Mouse (Mus musculus): ENCODE data around the gene Gm21974. TPM values are rescaled to one million over a fixed set of nuclear protein-coding genes. Genes with fewer than 3 reads are reported as not detected.

Gm21974 gene
- total and polyA plus RNA-seq, 3 experiments: not detected

- dilution Hi-C loops (cut with MboI; ENCODE audit: extremely low pct_ligation_motif_present, extremely low pct_unique_long_range_greater_than_20kb, low sequenced_read_pairs): no loop called here
- in situ Hi-C loops (cut with MboI; ENCODE audit: low pct_ligation_motif_present, low pct_unique_long_range_greater_than_20kb, low sequenced_read_pairs): no loop called here
- H3K36me3 ChIP-seq (replicated peaks in 1 of 2; ENCODE audit: control insufficient read depth in 1 of 2, insufficient read depth in 1 of 2, low read length in 1 of 2): peaks cover 0 to 6% of the 10 kb centered on the region in 2 experiments
- no peak for DNase-seq (ENCODE audit: extremely low read depth)
- TF ChIP-seq NRF1 (IDR thresholded peaks at IDR 0.05; ENCODE audit: low read depth, low read length) (no peak), ZMIZ1 (IDR thresholded peaks at IDR 0.05; ENCODE audit: low read depth, low read length) (no peak), ETS1 (conservative IDR thresholded peaks at IDR 0.05; ENCODE audit: low read depth, low read length) (no peak), JUN (IDR thresholded peaks at IDR 0.05; ENCODE audit: insufficient read depth, low read depth, low read length) (no peak), E2F4 (IDR thresholded peaks at IDR 0.05; ENCODE audit: insufficient replicate concordance, low read depth, low read length) (no peak), RCOR1 (conservative IDR thresholded peaks at IDR 0.05; ENCODE audit: low read depth, low read length) (no peak), ZC3H11A (IDR thresholded peaks at IDR 0.05; ENCODE audit: low read depth, low read length) (no peak), MXI1 (IDR thresholded peaks at IDR 0.05; ENCODE audit: low read depth, low read length) (no peak), ZNF384 (IDR thresholded peaks at IDR 0.05; ENCODE audit: low read depth, low read length) (no peak), GABPA (IDR thresholded peaks at IDR 0.05; ENCODE audit: insufficient replicate concordance, low read depth, low read length) (no peak), UBTF (IDR thresholded peaks at IDR 0.05; ENCODE audit: low read depth, low read length) (no peak), NELFE (IDR thresholded peaks at IDR 0.05; ENCODE audit: low read depth, low read length) (no peak), EP300 (IDR thresholded peaks at IDR 0.05; ENCODE audit: low read length) (no peak), SIN3A (IDR thresholded peaks at IDR 0.05; ENCODE audit: low read length) (no peak), SMC3 (IDR thresholded peaks at IDR 0.05; ENCODE audit: low read depth, low read length) (no peak)
- peaks cover 6 to 9% of the 10 kb centered on the region in 2 experiments; a peak in 3 of 4 replicates for H3K4me1 ChIP-seq (ENCODE audit: control insufficient read depth in 1 of 2, insufficient read depth in 2 of 2)
- H3K9me3 ChIP-seq (replicated peaks; ENCODE audit: low read length): peaks cover 3% of the 10 kb centered on the region
- no peak overlapping the region for H3K4me3 ChIP-seq (replicated peaks in 1 of 3; ENCODE audit: low read depth in 2 of 3, low read length in 2 of 3, poor library complexity in 1 of 3)
- no peak overlapping the region for H3K4me2 ChIP-seq (ENCODE audit: insufficient read depth, low read depth, poor library complexity, severe bottlenecking)
- no peak overlapping the region for H3K9ac ChIP-seq (ENCODE audit: insufficient read depth, low read depth)
- H3K27ac ChIP-seq (ENCODE audit: insufficient read depth, low read depth): no peak overlapping the region
- H3K79me2 ChIP-seq (replicated peaks; ENCODE audit: control insufficient read depth, extremely low read depth, insufficient read depth, poor library complexity, severe bottlenecking): no peaks in the 10 kb centered on the region
- H3K27me3 ChIP-seq (replicated peaks): no peaks in the 10 kb centered on the region
Observed at GRCm38 (mm10) chr7:127899997-127900396, 4.7 kb upstream of the Gm21974 start.

GRCm38 (mm10) chr7:127898179-127898956 lies 3.1 kb upstream of the Gm21974 start:
- Histone ChIP-seq H3K36me3 (replicated peaks in 1 of 2; ENCODE audit: control insufficient read depth in 1 of 2, insufficient read depth in 1 of 2, low read length in 1 of 2) (peaks cover 0 to 13% of the 10 kb centered on the region in 2 experiments), H3K9me3 (replicated peaks; ENCODE audit: low read length) (peaks cover 3% of the 10 kb centered on the region), H3K4me2 (ENCODE audit: insufficient read depth, low read depth, poor library complexity, severe bottlenecking) (no peak overlapping the region), H3K4me1 (ENCODE audit: control insufficient read depth in 1 of 2, insufficient read depth in 2 of 2) (peaks cover 0 to 2% of the 10 kb centered on the region in 2 experiments; a peak in 1 of 4 replicates), H3K4me3 (replicated peaks in 1 of 3; ENCODE audit: low read depth in 2 of 3, low read length in 2 of 3, poor library complexity in 1 of 3) (no peak overlapping the region), H3K27me3 (replicated peaks) (no peaks in the 10 kb centered on the region), H3K9ac (ENCODE audit: insufficient read depth, low read depth) (no peak overlapping the region), H3K79me2 (replicated peaks; ENCODE audit: control insufficient read depth, extremely low read depth, insufficient read depth, poor library complexity, severe bottlenecking) (no peaks in the 10 kb centered on the region), H3K27ac (ENCODE audit: insufficient read depth, low read depth) (no peak overlapping the region)
- in situ Hi-C loops (cut with MboI; ENCODE audit: low pct_ligation_motif_present, low pct_unique_long_range_greater_than_20kb, low sequenced_read_pairs) (no loop called here), dilution Hi-C loops (cut with MboI; ENCODE audit: extremely low pct_ligation_motif_present, extremely low pct_unique_long_range_greater_than_20kb, low sequenced_read_pairs) (no loop called here)
- no peak for TF ChIP-seq SMC3 (IDR thresholded peaks at IDR 0.05; ENCODE audit: low read depth, low read length)
- no peak for TF ChIP-seq GABPA (IDR thresholded peaks at IDR 0.05; ENCODE audit: insufficient replicate concordance, low read depth, low read length)
- no peak for TF ChIP-seq POLR2A (IDR thresholded peaks at IDR 0.05; ENCODE audit: low read depth, low read length)
- no peak for TF ChIP-seq KAT2A (IDR thresholded peaks at IDR 0.05; ENCODE audit: insufficient replicate concordance, low read length)
- no peak for TF ChIP-seq ETS1 (conservative IDR thresholded peaks at IDR 0.05; ENCODE audit: low read depth, low read length)
- TF ChIP-seq RAD21 (IDR thresholded peaks at IDR 0.05; ENCODE audit: low read depth, low read length): no peak
- no peak for TF ChIP-seq NELFE (IDR thresholded peaks at IDR 0.05; ENCODE audit: low read depth, low read length)
- no peak for TF ChIP-seq JUN (IDR thresholded peaks at IDR 0.05; ENCODE audit: insufficient read depth, low read depth, low read length)
- no peak for TF ChIP-seq NRF1 (IDR thresholded peaks at IDR 0.05; ENCODE audit: low read depth, low read length)
- no peak for TF ChIP-seq ZMIZ1 (IDR thresholded peaks at IDR 0.05; ENCODE audit: low read depth, low read length)
- TF ChIP-seq HCFC1 (IDR thresholded peaks at IDR 0.05; ENCODE audit: low read depth, low read length): no peak
- no peak for TF ChIP-seq EP300 (IDR thresholded peaks at IDR 0.05; ENCODE audit: low read length)
- TF ChIP-seq CHD2 (IDR thresholded peaks at IDR 0.05; ENCODE audit: low read length): no peak
- DNase-seq (ENCODE audit: extremely low read depth): no peak
